Mouse (Mus musculus) bone marrow, adult 2 months (tissue): ENCODE results near the gene Olr1. TPM values are rescaled to one million over a fixed set of nuclear protein-coding genes. Genes with fewer than 3 reads are reported as not detected.
"Not testable (repeated sequence)": the region's sequence is repeated elsewhere in the genome, so short reads cannot be mapped to it uniquely, and the experiment has no call there.

Experiments used
- H3K27ac ChIP-seq: fragments of 200-500 bp; 2 replicates; pipeline ENCODE4 v1.5.1; 2012; ENCODE audit warnings: low read depth, mild to moderate bottlenecking, control low read depth, inconsistent platforms, low read length; ENCODE audit not compliant: control insufficient read depth, poor library complexity, insufficient read depth
- H3K4me1 ChIP-seq: fragments of 200-500 bp; 2 replicates; pipeline ENCODE4 v1.6.1; 2011; ENCODE audit warnings: low read length; ENCODE audit not compliant: control insufficient read depth, insufficient read depth
- H3K4me3 ChIP-seq: fragments of 200-500 bp; replicated peaks from 2 replicates; pipeline ENCODE3; 2011; ENCODE audit warnings: mild to moderate bottlenecking, low read depth, low read length, control low read depth; ENCODE audit not compliant: control insufficient read depth
- CTCF ChIP-seq: fragments of 200-500 bp; IDR thresholded peaks from 2 replicates; pipeline ENCODE4 v1.5.1; 2011; ENCODE audit warnings: low read length, control low read depth; ENCODE audit not compliant: control insufficient read depth, insufficient read depth
- POLR2A ChIP-seq: fragments of 200-500 bp; IDR thresholded peaks from 2 replicates; pipeline ENCODE4 v1.6.1; 2011; ENCODE audit warnings: low read depth, mild to moderate bottlenecking, control low read depth, low read length, borderline replicate concordance; ENCODE audit not compliant: control insufficient read depth
- WGBS: fragments of 180-500 bp; shearing (Covaris S2); methylation state at CpG from one replicate; pipeline ENCODE4 v1.1.7; 2018; 5-methylcytosine and 5-hydroxymethylcytosine counted together
- polyA plus RNA-seq: library from polyadenylated mRNA; stranded (reverse); fragments of >200 nt; gene quantifications from 2 replicates; pipeline ENCODE4 v1.2.4, GENCODE M21; 2011; ENCODE audit warnings: low replicate concordance; ENCODE audit not compliant: missing spikeins, insufficient read depth, insufficient read length

Gene Olr1
- polyA plus RNA-seq, 1 experiment = 12.6 TPM

DNA sequence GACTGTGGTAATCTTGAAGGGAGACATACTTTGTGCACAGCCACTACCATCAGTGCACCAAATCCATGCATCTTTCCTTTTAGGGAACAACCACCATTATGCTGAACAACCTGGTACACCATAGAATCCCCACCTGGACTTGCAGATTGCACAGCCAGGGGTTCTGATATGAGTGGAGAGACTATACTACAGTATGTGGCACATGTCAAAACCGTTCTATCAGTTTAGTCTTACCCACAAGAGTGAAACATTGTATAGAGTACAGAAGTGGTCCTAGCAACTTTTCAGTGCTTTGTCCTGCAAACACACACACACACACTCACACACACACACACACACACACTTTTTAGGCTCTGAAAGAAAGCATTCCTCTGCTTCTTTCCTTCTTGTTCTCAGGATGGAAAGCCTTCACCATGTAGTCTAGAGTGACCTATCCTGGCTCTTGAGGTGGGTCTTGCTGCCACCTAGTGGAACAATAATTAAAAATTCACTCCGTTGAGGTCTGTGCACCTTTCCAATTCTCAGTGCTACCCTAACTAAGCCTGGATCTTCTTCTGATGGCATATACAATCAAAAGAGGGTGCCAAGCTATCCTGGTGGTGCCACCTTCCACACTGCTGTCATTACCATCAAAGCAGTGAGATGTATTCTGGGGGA is 10.9 kb upstream of the Olr1 start:
- H3K4me3 ChIP-seq = no peak overlapping the region
- H3K4me1 ChIP-seq = no peaks in the 10 kb centered on the region; the same call in 1 of the 2 replicates
- no peak overlapping the region for H3K27ac ChIP-seq
- 35% methylated on average over 2 of the region's 2 CpGs for WGBS
- TF ChIP-seq POLR2A = no peak
- 0 out of 2 replicates have a peak, but pooled peaks have one; percentile 12 for TF ChIP-seq CTCF

DNA sequence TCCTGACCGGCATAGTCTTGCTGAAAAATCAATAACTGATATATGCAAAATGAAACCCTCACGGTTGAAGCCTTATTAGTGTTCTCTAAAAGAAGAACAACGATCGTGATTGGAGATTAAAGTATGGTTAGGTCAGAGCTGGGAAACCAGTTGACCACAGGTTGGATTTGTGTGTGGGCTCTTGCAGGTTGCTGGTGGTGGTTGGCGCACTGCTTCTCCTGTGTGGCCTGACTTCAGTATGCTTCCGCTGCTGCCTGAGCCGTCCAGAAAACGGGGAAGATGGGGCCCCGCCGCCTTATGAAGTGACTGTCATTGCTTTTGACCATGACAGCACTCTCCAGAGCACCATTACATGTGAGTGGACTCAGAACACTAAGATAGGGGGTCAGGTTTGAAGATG is 9.4 kb upstream of the Olr1 start:
- Histone ChIP-seq H3K27ac (peak overlapping the region; percentile 27; the same call in 1 of the 2 replicates), H3K4me1 (no peaks in the 10 kb centered on the region; the same call in 1 of the 2 replicates), H3K4me3 (peak overlapping the region; percentile 45)
- WGBS = 44% methylated on average over 10 of the region's 10 CpGs
- no peak for TF ChIP-seq POLR2A
- TF ChIP-seq CTCF = no peak

DNA sequence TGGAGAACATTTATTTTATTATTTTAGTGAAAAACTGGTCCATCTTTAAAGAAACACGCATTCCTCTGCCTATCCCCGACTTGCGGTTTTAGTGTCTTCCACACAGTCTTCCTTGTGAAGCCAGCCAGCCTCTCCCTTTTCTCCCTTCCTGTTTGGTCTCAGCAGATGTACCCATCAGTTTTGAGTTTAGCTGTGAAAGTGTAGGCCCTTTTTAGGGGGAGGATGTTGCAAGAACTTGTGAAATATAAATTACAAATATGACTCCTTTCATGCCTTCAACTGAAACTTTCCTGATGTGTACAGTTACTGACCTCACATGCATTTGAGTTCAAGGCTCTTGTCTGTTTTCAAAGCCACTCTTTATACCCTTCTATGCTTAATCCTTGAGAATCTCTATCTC is 8.1 kb upstream of the Olr1 start:
- WGBS = 39% methylated on average over 3 of the region's 3 CpGs
- H3K4me1 ChIP-seq = no peaks in the 10 kb centered on the region; the same call in 1 of the 2 replicates
- no peak for TF ChIP-seq POLR2A
- TF ChIP-seq CTCF = no peak
- H3K4me3 ChIP-seq = no peak overlapping the region
- H3K27ac ChIP-seq = no peak overlapping the region

DNA sequence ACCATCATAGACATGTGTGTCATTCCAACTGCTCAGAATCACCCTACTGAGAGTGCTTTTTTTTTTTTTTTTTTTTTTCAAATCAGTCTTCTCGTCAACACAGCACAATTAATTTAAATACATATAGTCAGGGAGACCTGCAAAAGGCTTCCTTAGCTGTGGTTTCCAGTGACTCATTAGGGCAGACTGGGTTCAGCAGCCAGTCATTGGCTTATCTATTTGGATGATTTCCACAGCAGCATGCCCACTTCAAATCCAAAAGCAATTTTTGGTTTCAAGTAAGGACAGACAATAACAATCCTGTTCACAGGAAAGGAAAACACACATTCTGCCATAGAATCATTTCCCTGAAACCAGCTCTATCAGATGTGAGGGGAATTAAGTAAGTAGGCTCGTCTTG is 7.4 kb upstream of the Olr1 start:
- Histone ChIP-seq H3K4me3 (no peak overlapping the region), H3K27ac (no peak overlapping the region), H3K4me1 (no peaks in the 10 kb centered on the region; the same call in 1 of the 2 replicates)
- WGBS = 29% methylated on average over 2 of the region's 2 CpGs
- TF ChIP-seq CTCF (no peak), POLR2A (no peak)

DNA sequence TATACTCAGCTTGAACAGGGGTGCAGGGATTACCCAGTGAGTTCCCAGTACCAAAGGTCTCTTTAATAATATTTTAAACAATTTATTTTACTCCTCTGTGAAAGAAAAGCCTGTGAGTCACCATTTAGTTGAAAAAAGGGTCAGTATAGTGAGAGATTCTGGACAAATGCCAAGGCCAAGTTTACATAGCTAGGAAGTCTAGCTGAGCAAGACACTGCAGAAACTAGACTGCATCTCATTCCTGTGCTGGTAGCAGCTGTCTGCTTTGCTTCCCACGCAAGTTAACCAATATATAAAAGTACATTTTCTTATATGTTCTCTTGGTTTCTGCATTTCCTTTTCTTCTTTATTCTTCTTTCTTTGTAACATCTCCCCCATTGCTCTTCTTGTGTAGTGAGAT is 6.4 kb upstream of the Olr1 start:
- H3K4me1 ChIP-seq = no peaks in the 10 kb centered on the region; the same call in 1 of the 2 replicates
- H3K4me3 ChIP-seq = no peak overlapping the region
- 81% methylated on average over 1 of the region's 1 CpGs for WGBS
- TF ChIP-seq POLR2A = no peak
- TF ChIP-seq CTCF = no peak
- H3K27ac ChIP-seq = no peak overlapping the region

DNA sequence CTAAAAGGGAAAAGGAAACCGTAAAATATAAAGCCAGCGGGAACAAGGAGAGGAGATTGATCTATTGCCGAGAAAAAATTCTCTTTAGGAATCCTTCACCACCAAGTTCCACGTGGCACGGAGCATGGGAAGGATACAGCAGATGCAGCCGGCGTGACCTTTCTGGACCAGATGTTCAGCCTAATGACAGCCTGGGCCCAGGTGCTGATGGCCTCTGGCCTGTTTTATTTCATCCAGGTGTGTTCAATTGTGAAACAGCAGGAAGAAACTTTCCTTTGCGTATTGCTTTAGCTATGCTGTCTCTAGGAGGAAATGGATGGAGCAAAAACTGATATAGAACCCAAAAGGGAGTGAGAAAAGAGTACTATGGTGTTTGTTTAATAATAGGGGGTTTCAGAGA is 5.9 kb upstream of the Olr1 start:
- TF ChIP-seq CTCF (no peak), POLR2A (no peak)
- Histone ChIP-seq H3K4me3 (no peak overlapping the region), H3K27ac (no peak overlapping the region), H3K4me1 (no peaks in the 10 kb centered on the region; the same call in 1 of the 2 replicates)
- 48% methylated on average over 8 of the region's 8 CpGs for WGBS

DNA sequence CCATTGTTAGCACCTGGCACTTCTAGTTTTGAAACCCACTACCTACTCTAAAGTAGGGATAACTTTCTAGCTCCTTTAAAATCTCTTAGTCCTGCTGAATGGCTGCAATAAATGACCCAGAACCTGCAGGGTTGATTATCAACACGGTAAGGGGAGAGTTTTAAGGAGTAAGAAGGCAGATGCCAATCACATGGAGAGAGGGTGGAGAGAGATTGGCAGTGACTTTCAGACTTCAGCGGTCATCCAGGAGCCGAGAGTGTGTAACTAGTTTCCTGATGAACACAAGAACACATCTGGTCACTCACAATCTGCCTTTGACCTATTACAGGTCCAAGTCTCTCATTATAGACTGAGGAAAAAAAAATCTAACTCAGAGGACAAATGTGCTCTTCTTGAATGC is 5.4 kb upstream of the Olr1 start, which contains the start of gene Tmem52b:
Gene Tmem52b (plus strand): TSS at position 189 of the 400 bp plus-strand sequence.
- 54% methylated on average over 3 of the region's 3 CpGs for WGBS

DNA sequence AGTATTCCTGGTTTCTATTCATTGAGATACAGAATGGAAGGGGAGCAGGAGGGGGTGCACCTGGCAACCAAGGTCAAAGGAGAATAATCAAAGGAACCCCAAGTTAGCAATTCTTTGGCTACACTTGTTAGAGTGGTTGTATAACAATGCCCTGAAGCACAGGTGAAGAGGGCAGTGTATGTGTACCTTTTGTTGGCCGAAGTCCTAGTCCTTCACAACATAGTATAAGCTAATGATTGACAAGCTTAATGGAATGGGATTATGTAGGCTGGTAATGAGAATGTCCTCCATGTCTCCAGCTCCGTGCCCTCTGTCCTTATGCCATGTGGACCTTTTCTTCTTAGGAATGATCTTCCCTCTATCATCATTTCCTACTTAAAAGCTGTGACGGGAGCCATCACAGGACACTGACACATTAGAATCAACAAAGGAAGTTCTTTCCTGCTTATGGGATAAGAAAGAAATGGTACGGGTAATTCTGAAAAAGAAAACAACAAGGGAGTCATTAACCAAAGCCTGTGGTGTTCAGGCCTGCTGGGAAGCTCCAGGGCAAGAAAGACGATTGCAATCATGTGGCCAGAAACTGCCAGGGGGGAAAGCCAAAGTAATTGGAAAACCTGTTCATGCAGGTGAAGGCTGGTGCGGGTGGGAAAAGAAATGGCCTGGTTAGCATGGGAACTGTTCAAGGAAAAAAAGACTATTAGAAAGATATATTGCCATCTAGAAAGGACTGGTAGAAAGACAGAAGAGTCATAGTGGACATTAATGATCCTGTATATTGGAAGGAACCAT is 3.4 kb upstream of the Olr1 start:
- TF ChIP-seq POLR2A (no peak), CTCF (no peak)
- Histone ChIP-seq H3K4me3 (no peak overlapping the region), H3K27ac (no peak overlapping the region), H3K4me1 (no peaks in the 10 kb centered on the region; the same call in 1 of the 2 replicates)
- 81% methylated on average over 6 of the region's 6 CpGs for WGBS

More for the DNA sequence above, 5.4 kb upstream of the Olr1 start, which contains the start of gene Tmem52b:
- H3K4me1 ChIP-seq = no peaks in the 10 kb centered on the region; the same call in 1 of the 2 replicates
- no peak within 1 kb of the TSS for H3K27ac ChIP-seq
- TF ChIP-seq POLR2A (no peak), CTCF (no peak)
- no peak within 1 kb of the TSS for H3K4me3 ChIP-seq

DNA sequence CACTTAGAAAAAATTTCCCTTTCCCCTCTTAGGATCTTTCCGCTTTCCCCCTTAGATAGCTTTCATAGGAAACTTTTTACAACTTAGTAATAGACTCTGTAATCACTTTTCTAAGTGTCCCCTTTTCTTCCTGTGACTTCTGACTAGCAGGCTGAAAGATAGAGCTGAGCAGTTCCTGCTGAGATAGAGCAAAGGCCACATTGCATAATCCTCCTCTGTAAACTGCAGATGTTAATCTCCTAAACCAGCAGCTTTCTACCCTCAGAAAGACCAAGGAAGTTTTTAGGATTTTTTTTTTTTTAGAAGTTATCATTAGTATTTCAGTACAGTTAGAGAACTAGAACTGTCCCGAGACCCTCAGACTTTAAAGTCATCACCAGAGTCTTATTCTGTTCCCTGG is 3.5 kb downstream of the Olr1 start:
- 74% methylated on average over 2 of the region's 2 CpGs for WGBS

DNA sequence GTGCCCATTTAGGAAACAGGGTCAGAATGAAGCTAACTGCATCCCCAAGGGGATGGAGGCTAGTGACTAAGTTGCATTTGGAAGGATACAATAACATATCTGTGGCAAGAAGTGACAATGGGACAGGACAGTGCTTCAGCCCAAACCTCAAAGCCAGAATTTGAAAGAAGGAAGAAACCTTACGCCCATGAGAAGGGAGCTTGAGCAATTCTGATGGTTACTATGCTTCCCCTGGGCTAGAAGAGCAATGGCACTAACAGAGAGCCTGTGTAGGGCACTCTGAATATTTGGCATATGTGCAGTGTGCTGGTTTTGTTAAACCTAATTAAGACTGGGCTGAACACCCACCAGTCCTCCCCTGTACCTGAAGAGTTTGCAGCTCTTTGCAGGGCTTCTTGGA is 7.4 kb downstream of the Olr1 start:
- H3K4me1 ChIP-seq, H3K4me3 ChIP-seq: not testable (repeated sequence)
- WGBS = 35% methylated on average over 1 of the region's 1 CpGs
- H3K27ac ChIP-seq = peak overlapping the region; percentile 33

More for the DNA sequence above, 3.5 kb downstream of the Olr1 start:
- Histone ChIP-seq H3K4me1 (no peaks in the 10 kb centered on the region; the same call in 1 of the 2 replicates), H3K27ac (no peak overlapping the region), H3K4me3 (no peak overlapping the region)
- TF ChIP-seq POLR2A (no peak), CTCF (no peak)
